Mouse (Mus musculus): Measurements from ENCODE around the gene Ndufa4l2. TPM values are rescaled to one million over a fixed set of nuclear protein-coding genes. Genes with fewer than 3 reads are reported as not detected.

Gene Ndufa4l2
- polyA plus RNA-seq, 1 experiment from 2014 or later = 24.4 TPM

GRCm38 (mm10) chr10:127491128-127491512 lies 23.6 kb upstream of the Ndufa4l2 start:
- H3K4me1 ChIP-seq (replicated peaks) = peaks cover 37% of the 10 kb centered on the region
- no peak overlapping the region for H3K4me3 ChIP-seq
- peak overlapping the region; percentile 75 for H3K27ac ChIP-seq (replicated peaks)
- no peak overlapping the region for H3K4me2 ChIP-seq
- ATAC-seq (ENCODE audit: low FRiP score, low read depth) = peak; percentile 27; the same call in 1 of the 2 replicates
- no peak overlapping the region for H3K9ac ChIP-seq
- WGBS = 47% methylated on average over 8 of the region's 8 CpGs
- peaks cover 39% of the 10 kb centered on the region for H3K36me3 ChIP-seq
- no peaks in the 10 kb centered on the region for H3K9me3 ChIP-seq
- no peaks in the 10 kb centered on the region for H3K27me3 ChIP-seq

- Histone ChIP-seq H3K9me3 (no peaks in the 10 kb centered on the region), H3K4me3 (no peak overlapping the region), H3K36me3 (peaks cover 46% of the 10 kb centered on the region), H3K9ac (no peak overlapping the region), H3K27ac (replicated peaks) (0 out of 2 replicates have a peak overlapping the region, but pooled peaks have one; percentile 75), H3K27me3 (no peaks in the 10 kb centered on the region), H3K4me2 (no peak overlapping the region), H3K4me1 (replicated peaks) (peaks cover 37% of the 10 kb centered on the region)
- no peak for ATAC-seq (ENCODE audit: low FRiP score, low read depth)
- 86% methylated on average over 3 of the region's 3 CpGs for WGBS
Measured at GRCm38 (mm10) chr10:127492118-127492517, 22.6 kb upstream of the Ndufa4l2 start.

- H3K36me3 ChIP-seq = peaks cover 47% of the 10 kb centered on the region
- H3K4me3 ChIP-seq = no peak overlapping the region
- H3K27me3 ChIP-seq = no peaks in the 10 kb centered on the region
- H3K9me3 ChIP-seq = no peaks in the 10 kb centered on the region
- no peak overlapping the region for H3K27ac ChIP-seq (replicated peaks)
- H3K4me1 ChIP-seq (replicated peaks) = peaks cover 8% of the 10 kb centered on the region
- 94% methylated on average over 3 of the region's 3 CpGs for WGBS
- no peak for ATAC-seq (ENCODE audit: low FRiP score, low read depth)
- no peak overlapping the region for H3K9ac ChIP-seq
- no peak overlapping the region for H3K4me2 ChIP-seq
Measured at GRCm38 (mm10) chr10:127496156-127496555, 18.6 kb upstream of the Ndufa4l2 start.

- Histone ChIP-seq H3K4me1 (replicated peaks) (no peaks in the 10 kb centered on the region), H3K4me3 (no peak overlapping the region), H3K27me3 (no peaks in the 10 kb centered on the region), H3K27ac (replicated peaks) (peak overlapping the region; percentile 10; the same call in 1 of the 2 replicates), H3K4me2 (no peak overlapping the region), H3K9me3 (no peaks in the 10 kb centered on the region), H3K36me3 (peaks cover 31% of the 10 kb centered on the region), H3K9ac (no peak overlapping the region)
- ATAC-seq (ENCODE audit: low FRiP score, low read depth) = no peak
- WGBS = 73% methylated on average over 5 of the region's 5 CpGs
Measured at GRCm38 (mm10) chr10:127499516-127499915, 15.3 kb upstream of the Ndufa4l2 start.

GRCm38 (mm10) chr10:127500042-127500441 lies 14.7 kb upstream of the Ndufa4l2 start:
- H3K4me2 ChIP-seq = no peak overlapping the region
- H3K9me3 ChIP-seq = no peaks in the 10 kb centered on the region
- H3K27ac ChIP-seq (replicated peaks) = no peak overlapping the region
- no peak for ATAC-seq (ENCODE audit: low FRiP score, low read depth)
- no peak overlapping the region for H3K9ac ChIP-seq
- WGBS = 89% methylated on average over 4 of the region's 4 CpGs
- H3K27me3 ChIP-seq = no peaks in the 10 kb centered on the region
- H3K4me3 ChIP-seq = no peak overlapping the region
- peaks cover 26% of the 10 kb centered on the region for H3K36me3 ChIP-seq
- no peaks in the 10 kb centered on the region for H3K4me1 ChIP-seq (replicated peaks)

GRCm38 (mm10) chr10:127500894-127501893 lies 13.6 kb upstream of the Ndufa4l2 start, which contains the start of gene Stac3:
Stac3 (plus strand) TSS chr10:127501686.
- H3K36me3 ChIP-seq = peaks cover 16% of the 10 kb centered on the region
- no peak within 1 kb of the TSS for H3K4me2 ChIP-seq
- WGBS = 80% methylated on average over 13 of the region's 13 CpGs
- no peak for ATAC-seq (ENCODE audit: low FRiP score, low read depth)
- no peak within 1 kb of the TSS for H3K9ac ChIP-seq
- H3K9me3 ChIP-seq = no peaks in the 10 kb centered on the region
- H3K4me1 ChIP-seq (replicated peaks) = no peaks in the 10 kb centered on the region
- no peak within 1 kb of the TSS for H3K27ac ChIP-seq (replicated peaks)
- H3K27me3 ChIP-seq = no peaks in the 10 kb centered on the region
- H3K4me3 ChIP-seq = no peak within 1 kb of the TSS

GRCm38 (mm10) chr10:127508239-127508638 lies 6.5 kb upstream of the Ndufa4l2 start:
- Histone ChIP-seq H3K4me1 (replicated peaks) (peaks cover 59% of the 10 kb centered on the region), H3K9ac (no peak overlapping the region), H3K9me3 (no peaks in the 10 kb centered on the region), H3K27ac (replicated peaks) (peak overlapping the region; percentile 99), H3K36me3 (no peaks in the 10 kb centered on the region), H3K4me3 (peak overlapping the region; percentile 40), H3K4me2 (peak overlapping the region; percentile 74), H3K27me3 (0 out of 2 replicates have a peak, but pooled peaks cover 3% of the 10 kb centered on the region)
- WGBS = 4% methylated on average over 15 of the region's 15 CpGs
- no peak for ATAC-seq (ENCODE audit: low FRiP score, low read depth)

GRCm38 (mm10) chr10:127509051-127509836 lies 5.5 kb upstream of the Ndufa4l2 start:
- 0 out of 2 replicates have a peak, but pooled peaks cover 3% of the 10 kb centered on the region for H3K27me3 ChIP-seq
- H3K4me1 ChIP-seq (replicated peaks) = peaks cover 69% of the 10 kb centered on the region
- ATAC-seq (ENCODE audit: low FRiP score, low read depth) = peak; percentile 68
- peak overlapping the region; percentile 99 for H3K27ac ChIP-seq (replicated peaks)
- no peaks in the 10 kb centered on the region for H3K36me3 ChIP-seq
- H3K4me2 ChIP-seq = peak overlapping the region; percentile 74
- peak overlapping the region; percentile 40 for H3K4me3 ChIP-seq
- H3K9me3 ChIP-seq = no peaks in the 10 kb centered on the region
- peak overlapping the region; percentile 44 for H3K9ac ChIP-seq
- WGBS = under 1% methylated on average over 35 of the region's 35 CpGs

- Histone ChIP-seq H3K27ac (replicated peaks) (peak overlapping the region; percentile 99), H3K4me3 (peak overlapping the region; percentile 40), H3K4me2 (peak overlapping the region; percentile 74), H3K9me3 (no peaks in the 10 kb centered on the region), H3K9ac (peak overlapping the region; percentile 44), H3K4me1 (replicated peaks) (peaks cover 75% of the 10 kb centered on the region), H3K36me3 (no peaks in the 10 kb centered on the region), H3K27me3 (0 out of 2 replicates have a peak, but pooled peaks cover 3% of the 10 kb centered on the region)
- 6% methylated on average over 17 of the region's 17 CpGs for WGBS
- no peak; the same call in 1 of the 2 replicates for ATAC-seq (ENCODE audit: low FRiP score, low read depth)
Measured at GRCm38 (mm10) chr10:127509837-127510701, 4.7 kb upstream of the Ndufa4l2 start.

- peak overlapping the region; percentile 65; the same call in 1 of the 2 replicates for H3K9ac ChIP-seq
- 10% methylated on average over 11 of the region's 11 CpGs for WGBS
- peak overlapping the region; percentile 99 for H3K27ac ChIP-seq (replicated peaks)
- ATAC-seq (ENCODE audit: low FRiP score, low read depth) = no peak
- H3K36me3 ChIP-seq = no peaks in the 10 kb centered on the region
- peak overlapping the region; percentile 42 for H3K4me3 ChIP-seq
- 0 out of 2 replicates have a peak, but pooled peaks cover 3% of the 10 kb centered on the region for H3K27me3 ChIP-seq
- H3K9me3 ChIP-seq = no peaks in the 10 kb centered on the region
- H3K4me2 ChIP-seq = peak overlapping the region; percentile 97
- peaks cover 84% of the 10 kb centered on the region for H3K4me1 ChIP-seq (replicated peaks)
Measured at GRCm38 (mm10) chr10:127510895-127511617, 3.7 kb upstream of the Ndufa4l2 start.
